Mouse (Mus musculus) MEL (cell line): ENCODE measurements around the gene Gng7. TPM values are rescaled to one million over a fixed set of nuclear protein-coding genes. Genes with fewer than 3 reads are reported as not detected.
A peak's percentile ranks its signal among the peaks of the same experiment; 100 is the strongest.
"Not testable (repeated sequence)": the region's sequence is repeated elsewhere in the genome, so short reads cannot be mapped to it uniquely, and the experiment has no call there.

Experiments
- DNase-seq: peaks from one replicate; pipeline ENCODE4 v3.0.0; 2011; ENCODE audit warnings: low read depth, low spot score
- H3K27ac ChIP-seq: 2 replicates; pipeline ENCODE4 v1.5.1; 2012; ENCODE audit warnings: low read depth, mild to moderate bottlenecking, control low read depth, low read length, moderate library complexity; ENCODE audit not compliant: control insufficient read depth
- H3K27me3 ChIP-seq, 2 experiments: fragments of 150-350 bp in 1 of 2; sonication (generic) in 1 of 2; 2 replicates each; pipeline ENCODE4 v1.6.1; 2012; ENCODE audit warnings: low read length in 2 of 2, mild to moderate bottlenecking in 2 of 2, improper control_type of control experiment in 1 of 2, moderate library complexity in 1 of 2; ENCODE audit not compliant: insufficient read depth in 2 of 2, control insufficient read depth in 1 of 2
- H3K36me3 ChIP-seq, 2 experiments: 2 replicates each; pipeline ENCODE4 v1.6.1; 2012 to 2014; ENCODE audit warnings: low read length in 2 of 2, improper control_type of control experiment in 1 of 2, inconsistent platforms in 1 of 2, mild to moderate bottlenecking in 1 of 2; ENCODE audit not compliant: insufficient read depth in 2 of 2, control insufficient read depth in 1 of 2
- H3K4me1 ChIP-seq, 2 experiments: fragments of 150-350 bp in 1 of 2; sonication (generic) in 1 of 2; 2 replicates each; pipeline ENCODE4 v1.6.1; 2012; ENCODE audit warnings: low read length in 2 of 2, improper control_type of control experiment in 1 of 2, mild to moderate bottlenecking in 1 of 2; ENCODE audit not compliant: insufficient read depth in 2 of 2, control insufficient read depth in 1 of 2
- H3K4me3 ChIP-seq, 2 experiments: fragments of 150-350 bp in 1 of 2; sonication (generic) in 1 of 2; 2 replicates each; pipeline ENCODE4 v1.5.1; 2012; ENCODE audit warnings: low read depth in 2 of 2, low read length in 2 of 2, mild to moderate bottlenecking in 2 of 2, moderate library complexity in 2 of 2, control low read depth in 1 of 2, improper control_type of control experiment in 1 of 2; ENCODE audit not compliant: control insufficient read depth in 1 of 2, insufficient read depth in 1 of 2
- H3K79me2 ChIP-seq: 2 replicates; pipeline ENCODE4 v1.6.1; 2012; ENCODE audit warnings: mild to moderate bottlenecking, low read length, moderate library complexity; ENCODE audit not compliant: control insufficient read depth, poor library complexity, insufficient read depth
- H3K9ac ChIP-seq: 2 replicates; pipeline ENCODE4 v1.6.1; 2012; ENCODE audit warnings: low read depth, mild to moderate bottlenecking, control low read depth, low read length, moderate library complexity; ENCODE audit not compliant: control insufficient read depth, poor library complexity, severe bottlenecking
- H3K9me3 ChIP-seq: fragments of 150-350 bp; sonication (generic); replicated peaks from 2 replicates; pipeline ENCODE4 v1.6.1; 2012; ENCODE audit warnings: mild to moderate bottlenecking, low read length, improper control_type of control experiment, moderate library complexity; ENCODE audit not compliant: insufficient read depth
- ELF1 ChIP-seq: IDR thresholded peaks from 2 replicates; pipeline ENCODE4 v1.6.1; 2014; ENCODE audit warnings: low read depth, mild to moderate bottlenecking, inconsistent platforms, low read length, improper control_type of control experiment, moderate library complexity
- EP300 ChIP-seq, 2 experiments: IDR thresholded peaks; 2 replicates each; pipeline ENCODE4 v1.6.1; 2011; ENCODE audit warnings: improper control_type of control experiment in 2 of 2, low read length in 2 of 2, low read depth in 1 of 2, mild to moderate bottlenecking in 1 of 2
- ETS1 ChIP-seq: IDR thresholded peaks from 2 replicates; pipeline ENCODE4 v1.6.1; 2012; ENCODE audit warnings: low read depth, mild to moderate bottlenecking, inconsistent platforms, low read length, improper control_type of control experiment, moderate library complexity
- GATA1 ChIP-seq: IDR thresholded peaks from 2 replicates; pipeline ENCODE4 v1.6.1; 2011; ENCODE audit warnings: low read depth, low read length, improper control_type of control experiment
- HCFC1 ChIP-seq: IDR thresholded peaks from 2 replicates; pipeline ENCODE4 v1.6.1; 2012; ENCODE audit warnings: low read depth, mild to moderate bottlenecking, inconsistent platforms, low read length, improper control_type of control experiment, moderate library complexity
- JUND ChIP-seq: IDR thresholded peaks from 2 replicates; pipeline ENCODE4 v1.6.1; 2011; ENCODE audit warnings: low read depth, mild to moderate bottlenecking, improper control_type of control experiment, low read length
- MAFK ChIP-seq: IDR thresholded peaks from 2 replicates; pipeline ENCODE4 v1.6.1; 2011; ENCODE audit warnings: low read depth, mild to moderate bottlenecking, low read length, improper control_type of control experiment, borderline replicate concordance
- MAX ChIP-seq: IDR thresholded peaks from 2 replicates; pipeline ENCODE4 v1.6.1; 2011; ENCODE audit warnings: low read length, improper control_type of control experiment
- MAZ ChIP-seq: IDR thresholded peaks from 2 replicates; pipeline ENCODE4 v1.6.1; 2012; ENCODE audit warnings: low read depth, mild to moderate bottlenecking, inconsistent platforms, low read length, improper control_type of control experiment
- MEF2A ChIP-seq: IDR thresholded peaks from 2 replicates; pipeline ENCODE4 v1.6.1; 2014; ENCODE audit warnings: low read depth, mild to moderate bottlenecking, inconsistent platforms, low read length, improper control_type of control experiment; ENCODE audit not compliant: poor library complexity, insufficient replicate concordance, severe bottlenecking; ENCODE audit errors: extremely low read depth
- MXI1 ChIP-seq: IDR thresholded peaks from 2 replicates; pipeline ENCODE4 v1.6.1; 2011; ENCODE audit warnings: mild to moderate bottlenecking, low read depth, low read length, improper control_type of control experiment
- MYB ChIP-seq: IDR thresholded peaks from 2 replicates; pipeline ENCODE4 v1.6.1; 2011; ENCODE audit warnings: mild to moderate bottlenecking, low read depth, low read length, improper control_type of control experiment
- MYC ChIP-seq: IDR thresholded peaks from 2 replicates; pipeline ENCODE4 v1.6.1; 2011; ENCODE audit warnings: low read depth, mild to moderate bottlenecking, low read length, improper control_type of control experiment, moderate library complexity
- NELFE ChIP-seq: IDR thresholded peaks from 2 replicates; pipeline ENCODE4 v1.6.1; 2011; ENCODE audit warnings: low read depth, low read length, improper control_type of control experiment
- NRF1 ChIP-seq: IDR thresholded peaks from 2 replicates; pipeline ENCODE4 v1.6.1; 2014; ENCODE audit warnings: low read depth, mild to moderate bottlenecking, inconsistent platforms, low read length, improper control_type of control experiment, moderate library complexity; ENCODE audit not compliant: poor library complexity, insufficient read depth, severe bottlenecking
- SIN3A ChIP-seq: IDR thresholded peaks from 2 replicates; pipeline ENCODE4 v1.6.1; 2012; ENCODE audit warnings: low read length, improper control_type of control experiment, inconsistent platforms
- TAL1 ChIP-seq: IDR thresholded peaks from 2 replicates; pipeline ENCODE4 v1.6.1; 2012; ENCODE audit warnings: mild to moderate bottlenecking, inconsistent platforms, low read length, moderate library complexity, mixed read lengths
- TBP ChIP-seq: IDR thresholded peaks from 2 replicates; pipeline ENCODE4 v1.8.0; 2011; ENCODE audit warnings: low read depth, low read length, improper control_type of control experiment
- USF1 ChIP-seq: IDR thresholded peaks from 2 replicates; pipeline ENCODE4 v1.6.1; 2014; ENCODE audit warnings: low read depth, mild to moderate bottlenecking, inconsistent platforms, low read length, improper control_type of control experiment, moderate library complexity
- USF2 ChIP-seq, 2 experiments: IDR thresholded peaks; 2 replicates each; pipeline ENCODE4 v1.6.1; 2011 to 2012; ENCODE audit warnings: improper control_type of control experiment in 2 of 2, low read length in 2 of 2, borderline replicate concordance in 1 of 2, inconsistent platforms in 1 of 2, low read depth in 1 of 2, mild to moderate bottlenecking in 1 of 2; ENCODE audit not compliant: insufficient read depth in 1 of 2
- ZC3H11A ChIP-seq: IDR thresholded peaks from 2 replicates; pipeline ENCODE4 v1.6.1; 2012; ENCODE audit warnings: low read depth, mild to moderate bottlenecking, inconsistent platforms, low read length, improper control_type of control experiment
- ZMIZ1 ChIP-seq: IDR thresholded peaks from 2 replicates; pipeline ENCODE4 v1.6.1; 2012; ENCODE audit warnings: low read depth, mild to moderate bottlenecking, inconsistent platforms, low read length, improper control_type of control experiment, moderate library complexity
- ZNF384 ChIP-seq: IDR thresholded peaks from 2 replicates; pipeline ENCODE4 v1.6.1; 2012; ENCODE audit warnings: low read depth, mild to moderate bottlenecking, inconsistent platforms, low read length, improper control_type of control experiment
- polyA plus RNA-seq, 2 experiments: library from polyadenylated mRNA; stranded (reverse) in 1 of 2; unstranded in 1 of 2; fragments of >175 nt in 1 of 2; fragments of >200 nt in 1 of 2; gene quantifications; 2 replicates each; pipeline versions ENCODE4 v1.2.1 to v1.2.4; 2012; ENCODE audit warnings: low replicate concordance in 2 of 2, low read depth in 1 of 2; ENCODE audit not compliant: insufficient read length in 2 of 2, insufficient read depth in 1 of 2, missing spikeins in 1 of 2
- total RNA-seq: library from RNA; depleted of rRNA; stranded (reverse); fragments of 300-350 nt; gene quantifications from 2 replicates; pipeline ENCODE4 v1.2.3, GENCODE M21; 2012

The Gng7 gene
- total and polyA plus RNA-seq, 3 experiments: 1.3 to 6.2 TPM; not detected in 1

GRCm38 (mm10) chr10:81064519-81064918, 49.8 kb upstream of the Gng7 start:
- H3K27me3 ChIP-seq, H3K9ac ChIP-seq, DNase-seq, H3K36me3 ChIP-seq, H3K4me1 ChIP-seq, H3K4me3 ChIP-seq, H3K79me2 ChIP-seq, H3K27ac ChIP-seq, H3K9me3 ChIP-seq: not testable (repeated sequence)
- peak; percentile 78 for TF ChIP-seq TBP

GRCm38 (mm10) chr10:81062710-81063109, 48.0 kb upstream of the Gng7 start:
- no peak overlapping the region for H3K9ac ChIP-seq
- no peaks in the 10 kb centered on the region for H3K9me3 ChIP-seq
- H3K4me1 ChIP-seq: peaks cover 3 to 8% of the 10 kb centered on the region in 2 experiments; a peak in 2 of 4 replicates
- H3K4me3 ChIP-seq: no peak overlapping the region
- H3K36me3 ChIP-seq: peaks cover 0 to 2% of the 10 kb centered on the region in 2 experiments; a peak in 1 of 4 replicates
- peaks cover 0 to 2% of the 10 kb centered on the region in 2 experiments; a peak in 2 of 4 replicates for H3K27me3 ChIP-seq
- peaks cover 20% of the 10 kb centered on the region for H3K79me2 ChIP-seq
- H3K27ac ChIP-seq: no peak overlapping the region
- TF ChIP-seq EP300 (IDR thresholded peaks at IDR 0.05; ENCODE audit: low read depth in 1 of 2, low read length in 2 of 2) (no peak), TBP (no peak), MAFK (no peak)
- DNase-seq: no peak

- DNase-seq: peak; percentile 99
- Histone ChIP-seq H3K27me3 (no peaks in the 10 kb centered on the region), H3K9ac (peak within 1 kb of the TSS; percentile 83), H3K4me3 (peak within 1 kb of the TSS; percentile 79 to 90), H3K36me3 (peaks cover 0 to 2% of the 10 kb centered on the region in 2 experiments; a peak in 2 of 4 replicates), H3K27ac (no peak within 1 kb of the TSS), H3K9me3 (no peaks in the 10 kb centered on the region), H3K4me1 (peaks cover 3 to 8% of the 10 kb centered on the region in 2 experiments; a peak in 2 of 4 replicates), H3K79me2 (peaks cover 42% of the 10 kb centered on the region)
- no peak for TF ChIP-seq JUND
- no peak for TF ChIP-seq TAL1
- no peak for TF ChIP-seq MEF2A
- peak; percentile 99 for TF ChIP-seq MAX
- TF ChIP-seq ELF1: peak; percentile 92
- TF ChIP-seq HCFC1: peak; percentile 92
- no peak for TF ChIP-seq GATA1
- peak; percentile 82 for TF ChIP-seq TBP
- TF ChIP-seq MYB: no peak
- TF ChIP-seq MXI1: peak; percentile 97
- TF ChIP-seq USF1: peak; percentile 94
- TF ChIP-seq NELFE: peak; percentile 88
- peak; percentile 76 for TF ChIP-seq ETS1
- TF ChIP-seq ZC3H11A: no peak
- TF ChIP-seq MAZ: peak; percentile 66
- TF ChIP-seq ZNF384: peak; percentile 86
- peak; percentile 99 for TF ChIP-seq NRF1
- peak; percentile 96 for TF ChIP-seq SIN3A
- no peak for TF ChIP-seq ZMIZ1
- TF ChIP-seq USF2 (IDR thresholded peaks at IDR 0.05; ENCODE audit: borderline replicate concordance in 1 of 2, insufficient read depth in 1 of 2, low read depth in 1 of 2, low read length in 2 of 2): peak; percentile 94 to 97
- TF ChIP-seq MYC: peak; percentile 86
Measured at GRCm38 (mm10) chr10:81059603-81060543, 45.1 kb upstream of the Gng7 start, which contains the start of gene Sgta. Sgta (minus strand) TSS chr10:81060181.
